Mouse (Mus musculus): ENCODE measurements around the gene Ntm.

GRCm38 (mm10) chr9:29430189-29430588, 532.8 kb downstream of the Ntm start:
- TF ChIP-seq CTCF (IDR thresholded peaks at IDR 0.05; ENCODE audit: control insufficient read depth, insufficient read depth, insufficient replicate concordance, low read depth, low read length) (no peak), POLR2A (IDR thresholded peaks at IDR 0.05; ENCODE audit: control insufficient read depth, low read depth, low read length) (no peak)
